Mouse (Mus musculus) inflammation-experienced regulatory T-cells (primary cell): Measurements from ENCODE around the gene Gnat1. TPM values are rescaled to one million over a fixed set of nuclear protein-coding genes. Genes with fewer than 3 reads are reported as not detected.

Experiments used
- polyA plus RNA-seq, 2 experiments: library from polyadenylated mRNA; unstranded; fragments of 100-300 nt; shearing (Covaris generic); gene quantifications; one replicate each; pipeline ENCODE4 v1.2.1; 2017

Gene Gnat1
- polyA plus RNA-seq = 1 to 10 TPM in 1 of 2 experiments, under 1 TPM in 1; 0.29 to 2.2 TPM

DNA sequence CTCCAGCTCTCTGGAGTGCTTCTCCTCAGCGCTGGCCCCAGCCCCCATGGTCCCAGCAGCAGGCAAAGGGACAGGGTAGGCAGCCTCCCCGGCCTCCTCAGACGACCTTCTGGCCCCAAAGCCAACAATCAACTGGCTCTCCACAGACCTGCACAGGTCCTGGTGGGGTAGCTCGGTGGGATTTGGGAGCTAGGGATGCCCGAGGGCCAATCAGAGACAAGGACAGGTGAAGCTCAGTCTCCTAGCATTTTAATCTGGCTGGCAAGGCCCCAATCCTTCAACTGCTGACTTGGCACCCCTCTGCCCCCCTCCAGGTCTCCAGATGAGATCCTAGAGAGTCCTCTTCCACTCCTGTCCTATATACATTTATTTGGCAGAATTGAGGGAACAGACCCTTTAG lies at the start of gene Gnat1:
TSS of gene Gnat1 (minus strand) at position 212 of the 400 bp plus-strand sequence.

DNA sequence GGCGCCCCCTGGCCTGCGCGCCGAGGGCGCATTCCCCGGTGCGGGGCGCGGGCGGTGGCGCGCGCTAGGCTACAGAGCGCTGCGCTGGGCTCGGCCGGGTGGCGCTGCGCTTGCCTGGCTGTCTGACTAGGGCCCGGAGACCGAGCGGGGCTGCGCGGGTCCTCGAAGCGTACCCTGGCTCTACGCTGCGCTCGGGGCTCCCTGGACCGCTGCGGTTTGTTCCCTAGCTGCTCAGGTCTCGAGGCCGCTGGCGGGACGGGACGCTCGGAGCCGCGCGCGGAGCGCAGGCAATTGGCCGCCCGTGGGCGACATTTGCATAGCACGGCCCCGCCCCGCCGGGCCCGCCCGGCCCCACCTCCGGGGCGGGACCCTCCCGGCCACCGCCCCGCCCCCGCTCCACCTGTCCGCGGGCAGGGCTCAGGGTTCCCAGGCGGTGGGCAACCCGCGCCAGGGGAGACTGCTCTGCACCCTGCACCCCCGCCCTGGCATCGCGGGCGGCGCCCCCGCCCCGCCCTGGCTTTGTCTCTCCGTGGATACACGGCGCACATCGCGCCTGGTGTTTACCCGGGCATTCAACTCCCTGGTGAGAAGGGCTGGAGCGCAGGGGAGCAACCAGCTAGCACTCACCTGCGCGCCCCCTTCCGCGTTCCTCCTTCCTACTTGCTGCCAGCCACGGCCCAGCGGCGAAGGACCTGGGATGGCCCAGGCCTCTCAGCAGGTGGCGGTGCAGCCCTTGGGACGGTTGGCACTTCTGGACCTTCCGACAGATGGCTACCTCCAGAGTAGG lies 30.4 kb upstream of the Gnat1 start, which contains the start of gene Sema3f:
TSS of gene Sema3f (minus strand) at position 779 of the 787 bp plus-strand sequence.

DNA sequence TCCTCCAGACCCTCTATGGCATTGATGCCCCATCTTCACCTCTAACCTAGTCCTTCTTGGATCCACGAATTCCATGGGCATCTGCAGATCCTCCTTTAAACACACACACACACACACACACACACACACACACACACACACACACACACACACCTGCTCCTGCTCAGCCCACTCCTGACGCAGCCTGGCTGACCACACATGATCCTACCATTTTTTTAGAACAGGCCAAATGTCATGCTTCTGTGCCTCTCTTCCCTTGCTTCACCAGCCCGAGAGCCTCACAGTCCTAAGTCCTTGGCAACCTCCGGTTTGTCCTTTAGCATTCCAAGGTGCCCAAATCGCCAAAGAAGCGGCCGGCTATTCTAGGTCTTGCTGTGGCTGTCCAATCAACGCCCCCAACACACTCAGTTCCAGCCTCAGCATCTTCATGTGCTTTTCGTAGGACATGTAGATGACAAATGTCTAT lies 10.0 kb downstream of the Gnat1 start, which contains the start of gene Slc38a3:
TSS of gene Slc38a3 (minus strand) at position 51 of the 466 bp plus-strand sequence.

DNA sequence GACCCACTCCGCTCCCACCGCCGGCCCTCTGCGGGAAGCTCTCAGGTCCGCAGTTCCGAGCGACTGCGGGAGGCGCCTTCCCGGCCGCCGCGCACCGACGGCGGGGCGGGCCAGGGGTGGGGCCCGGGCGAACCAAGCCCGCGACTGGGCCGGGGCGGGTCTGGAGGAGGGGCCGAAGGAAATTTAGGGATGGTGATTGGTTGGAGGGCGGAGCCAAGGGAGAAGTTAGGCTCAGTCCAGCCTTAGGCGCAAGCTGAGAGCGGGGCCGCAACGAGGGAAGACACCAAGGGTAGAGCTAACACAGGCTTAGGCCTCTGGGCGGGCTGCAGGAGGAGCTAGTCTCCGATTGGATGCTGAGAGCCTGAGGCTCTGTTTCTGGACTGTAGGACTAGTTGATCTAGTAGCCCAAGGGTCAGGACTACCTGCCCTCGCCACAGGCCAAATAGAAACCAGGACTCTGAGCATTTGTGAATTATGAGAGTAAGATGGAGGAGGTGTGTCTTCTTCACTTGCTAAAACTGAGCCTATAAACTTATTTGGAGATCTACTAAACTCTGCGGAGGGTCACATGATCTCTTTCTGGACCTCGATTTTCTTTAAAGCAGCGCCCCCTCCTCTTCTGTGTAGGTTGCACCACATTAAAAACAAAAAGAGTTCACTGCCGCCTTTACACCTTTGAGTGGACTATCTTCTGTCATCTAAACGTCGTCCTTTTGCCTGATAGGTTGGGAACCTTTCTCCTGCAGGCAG lies 44.1 kb downstream of the Gnat1 start, which contains the start of gene Gnai2:
TSS of gene Gnai2 (minus strand) at position 89 of the 750 bp plus-strand sequence.

Other genes starting within 250 kb of the Gnat1 start
- gene Tmem115, start 145.8 kb downstream of the Gnat1 start, polyA plus RNA-seq = 10 to 100 TPM; 46.5 to 59.2 TPM
- 10 to 100 TPM; 58.8 to 71.0 TPM for gene Cyb561d2, start 137.5 kb downstream of the Gnat1 start, polyA plus RNA-seq
- gene Nprl2, start 137.5 kb downstream of the Gnat1 start, polyA plus RNA-seq = 10 to 100 TPM; 62.5 to 79.4 TPM
- 1 to 10 TPM; 2.1 to 5.8 TPM for gene Zmynd10, start 132.4 kb downstream of the Gnat1 start, polyA plus RNA-seq
- 10 to 100 TPM; 75.1 to 81.3 TPM for gene Rassf1, start 128.2 kb downstream of the Gnat1 start, polyA plus RNA-seq
- 10 to 100 TPM; 50.9 to 54.5 TPM for gene Tusc2, start 116.5 kb downstream of the Gnat1 start, polyA plus RNA-seq
- 10 to 100 TPM in 1 of 2 experiments, 1 to 10 TPM in 1; 8.8 to 13.5 TPM for gene Hyal2, start 111.8 kb downstream of the Gnat1 start, polyA plus RNA-seq
- gene Hyal1, start 102.8 kb downstream of the Gnat1 start, polyA plus RNA-seq = 10 to 100 TPM in 1 of 2 experiments, 1 to 10 TPM in 1; 5.5 to 11.3 TPM
- gene Naa80, start 100.8 kb downstream of the Gnat1 start, polyA plus RNA-seq = 10 to 100 TPM; 12.4 to 18.6 TPM
- gene Hyal3, start 98.9 kb downstream of the Gnat1 start, polyA plus RNA-seq = 1 to 10 TPM in 1 of 2 experiments, under 1 TPM in 1; 0.40 to 1.3 TPM
- 10 to 100 TPM; 17.5 to 36.3 TPM for gene Ifrd2, start 92.1 kb downstream of the Gnat1 start, polyA plus RNA-seq
- not detected for gene Sema3b, start 70.5 kb downstream of the Gnat1 start, polyA plus RNA-seq
- 100 to 1,000 TPM; 723 to 774 TPM for gene Gnai2, start 44.3 kb downstream of the Gnat1 start, polyA plus RNA-seq
- under 1 TPM in 1 of 2 experiments, not detected in 1; 0.98 TPM for gene Slc38a3, start 10.2 kb downstream of the Gnat1 start, polyA plus RNA-seq
- under 1 TPM; 0.12 TPM for gene Sema3f, start 30.8 kb upstream of the Gnat1 start, polyA plus RNA-seq
- 100 to 1,000 TPM; 287 to 306 TPM for gene Rbm5, start 91.3 kb upstream of the Gnat1 start, polyA plus RNA-seq
- gene Rbm6, start 193.5 kb upstream of the Gnat1 start, polyA plus RNA-seq = 100 to 1,000 TPM in 1 of 2 experiments, 10 to 100 TPM in 1; 94.7 to 118 TPM
- 10 to 100 TPM; 22.2 to 26.6 TPM for gene Mon1a, start 208.4 kb upstream of the Gnat1 start, polyA plus RNA-seq
- 1 to 10 TPM in 1 of 2 experiments, under 1 TPM in 1; 0.17 to 3.5 TPM for gene Mst1r, start 227.2 kb upstream of the Gnat1 start, polyA plus RNA-seq
- gene Actl11, start 248.8 kb upstream of the Gnat1 start, polyA plus RNA-seq = not detected